Mouse (Mus musculus) layer of hippocampus, adult 11-12 months (tissue): ENCODE data around the gene Gm9918.
A peak's percentile ranks its signal among the peaks of the same experiment; 100 is the strongest.

Source experiments
- DNase-seq: peaks from one replicate; pipeline ENCODE4 v3.0.0; 2022; ENCODE audit warnings: low spot score

Gm9918 gene

DNA sequence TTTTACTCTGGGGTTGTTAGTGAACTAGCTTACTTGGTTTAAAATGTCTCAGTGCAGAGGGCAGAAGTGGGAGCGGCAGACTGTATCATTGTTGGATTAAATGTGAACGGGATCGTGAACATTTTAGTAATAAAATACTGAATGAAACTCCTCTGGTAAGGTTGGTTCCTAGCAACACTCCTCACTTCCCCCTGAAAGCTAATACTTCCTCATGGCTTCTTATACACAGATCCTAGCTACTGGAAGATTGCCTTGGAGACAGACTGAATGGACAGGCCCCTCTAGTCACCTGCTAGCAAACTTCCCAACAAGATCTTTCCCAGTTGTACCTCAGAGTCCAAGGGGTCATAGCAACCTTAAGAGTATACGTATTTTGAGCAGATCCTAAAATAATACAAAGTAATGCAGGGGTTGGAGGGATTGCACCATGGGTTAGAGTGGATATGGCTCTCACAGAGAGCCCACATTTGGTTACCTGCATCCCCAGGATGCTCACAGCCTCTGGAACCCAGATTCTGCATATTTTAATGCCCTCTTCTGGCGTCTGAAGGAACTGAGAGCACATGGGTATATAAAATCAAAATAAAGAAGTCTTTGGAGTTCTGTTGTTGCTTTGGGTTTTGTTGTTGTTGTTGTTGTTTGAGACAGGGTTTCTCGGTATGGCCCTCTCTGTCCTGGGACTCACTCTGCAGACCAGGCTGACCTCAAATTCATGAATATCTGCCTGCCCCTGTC, 3.8 kb downstream of the Gm9918 start:
- DNase-seq: no peak

DNA sequence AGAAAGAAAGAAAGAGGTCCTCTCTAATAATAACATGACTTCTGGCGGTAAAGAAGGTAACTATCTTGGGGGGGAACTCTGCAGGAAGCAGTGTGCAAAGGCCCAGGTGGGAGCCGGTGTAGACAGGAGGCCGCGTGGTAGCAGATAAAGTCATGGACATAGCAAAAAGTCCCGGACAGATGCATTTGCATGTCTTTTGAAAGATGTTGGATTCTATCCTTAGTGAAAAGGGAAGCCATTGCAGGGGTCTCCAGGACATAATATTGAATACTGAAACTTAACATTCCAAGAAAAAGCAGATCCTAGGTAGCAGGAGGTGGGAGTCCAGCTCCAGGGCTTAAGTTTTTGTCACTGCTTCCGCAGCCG, 8.3 kb downstream of the Gm9918 start:
- no peak for DNase-seq

DNA sequence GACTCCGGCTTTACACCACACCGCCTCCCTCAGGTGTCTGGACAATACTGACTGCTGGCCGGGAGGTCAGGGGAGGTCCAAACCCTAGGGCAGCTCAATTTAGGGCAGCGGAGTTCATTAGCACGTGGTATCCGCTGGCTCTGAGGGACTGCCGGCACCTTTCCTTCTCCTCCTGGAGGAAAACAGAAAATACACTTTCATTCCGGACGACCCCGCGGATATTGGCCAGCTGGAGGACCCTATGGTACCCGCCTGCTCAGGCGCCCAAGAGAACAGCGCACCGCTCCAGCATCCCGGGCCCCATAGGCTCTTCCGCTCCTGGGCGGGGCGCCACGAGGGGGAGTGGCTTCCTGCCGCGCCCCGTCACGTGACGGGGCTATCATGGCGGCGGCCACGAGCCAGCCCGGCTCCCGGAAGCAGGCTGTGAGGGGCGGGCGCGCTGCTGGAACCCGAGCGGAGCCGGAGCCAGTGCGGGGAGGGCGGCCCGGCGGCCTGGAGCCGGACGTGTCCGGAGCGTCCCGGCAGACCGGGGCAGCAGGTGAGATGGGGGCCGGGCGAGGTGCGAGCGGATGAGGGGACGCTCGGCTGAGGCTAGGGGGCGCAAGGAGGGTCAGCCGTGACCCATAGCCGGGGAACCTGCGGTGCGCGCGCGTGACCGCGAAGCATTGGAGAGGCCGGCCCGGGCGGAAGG, 8.9 kb downstream of the Gm9918 start, which contains the start of gene Mfsd5:
TSS of gene Mfsd5 (plus strand) at position 363 of the 691 bp plus-strand sequence.
- DNase-seq: peak; percentile 84

DNA sequence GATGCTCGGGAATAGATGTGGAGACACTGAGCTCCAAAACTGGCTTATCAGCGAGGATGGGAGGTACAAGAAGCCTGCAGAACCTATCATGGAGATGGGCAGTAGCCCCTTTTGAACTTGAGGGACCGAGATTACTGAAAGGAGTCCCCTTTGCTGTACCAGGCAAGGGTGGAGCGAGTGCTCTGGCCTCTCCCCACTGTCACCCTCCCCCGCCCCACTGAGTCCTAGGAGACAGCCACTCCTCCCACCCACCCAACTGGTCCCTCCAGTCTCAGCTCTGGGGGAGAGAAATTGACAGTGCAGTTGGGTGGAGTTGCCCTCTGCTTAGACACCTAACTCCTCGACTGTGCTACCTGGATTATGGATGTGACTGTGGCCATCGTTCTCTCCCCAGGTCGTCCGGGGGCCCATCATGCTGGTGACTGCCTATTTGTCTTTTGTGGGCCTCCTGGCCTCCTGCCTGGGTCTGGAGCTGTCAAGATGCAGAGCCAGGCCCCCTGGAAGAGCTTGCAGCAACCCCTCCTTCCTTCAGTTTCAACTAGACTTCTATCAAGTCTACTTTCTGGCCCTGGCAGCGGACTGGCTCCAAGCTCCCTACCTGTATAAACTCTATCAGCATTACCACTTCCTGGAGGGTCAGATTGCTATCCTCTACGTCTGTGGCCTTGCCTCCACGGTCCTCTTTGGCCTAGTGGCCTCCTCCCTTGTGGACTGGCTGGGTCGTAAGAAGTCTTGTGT, 9.6 kb downstream of the Gm9918 start:
- no peak for DNase-seq

- DNase-seq: no peak
Observed at GRCm38 (mm10) chr15:102280623-102281022, 10.3 kb downstream of the Gm9918 start.

DNA sequence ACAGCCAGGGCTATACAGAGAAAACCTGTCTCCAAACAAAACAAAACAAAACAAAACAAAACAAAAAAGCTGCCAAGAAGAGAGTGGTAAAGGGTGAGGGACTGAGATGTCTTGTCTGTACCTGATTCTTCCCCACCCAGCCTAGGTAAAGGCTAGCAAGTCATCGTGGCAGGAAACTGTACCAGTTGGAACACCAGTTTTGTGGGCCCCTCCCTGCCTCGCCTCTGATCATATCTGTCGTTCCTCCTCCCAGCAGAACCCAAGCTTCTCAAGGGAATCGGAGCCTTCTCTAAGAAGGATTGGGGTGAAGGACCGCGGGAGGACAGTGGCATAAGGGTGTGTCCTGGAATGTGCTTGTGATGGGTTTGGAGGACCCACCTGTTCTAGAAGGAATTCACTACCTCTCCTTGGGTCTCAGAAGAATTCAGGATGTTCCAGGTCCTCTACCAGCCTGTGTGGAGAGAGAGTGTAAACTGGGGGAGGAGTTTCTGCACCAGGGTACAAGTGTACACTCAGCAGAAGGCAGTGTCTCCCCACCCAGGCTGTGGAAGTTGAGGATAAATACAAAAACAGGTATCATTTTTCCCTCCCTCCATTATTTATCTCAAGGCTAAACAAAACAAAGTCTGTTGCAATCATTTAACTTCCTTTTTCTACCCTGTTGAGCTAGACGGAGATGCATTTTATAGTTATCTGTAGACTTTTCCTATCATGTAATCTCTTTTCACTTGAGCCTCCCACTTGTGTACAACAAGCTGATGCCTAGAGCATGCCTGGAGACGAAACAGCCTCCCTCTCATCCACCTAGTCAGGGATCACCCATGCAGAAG, 12.3 kb downstream of the Gm9918 start:
- DNase-seq: no peak

DNA sequence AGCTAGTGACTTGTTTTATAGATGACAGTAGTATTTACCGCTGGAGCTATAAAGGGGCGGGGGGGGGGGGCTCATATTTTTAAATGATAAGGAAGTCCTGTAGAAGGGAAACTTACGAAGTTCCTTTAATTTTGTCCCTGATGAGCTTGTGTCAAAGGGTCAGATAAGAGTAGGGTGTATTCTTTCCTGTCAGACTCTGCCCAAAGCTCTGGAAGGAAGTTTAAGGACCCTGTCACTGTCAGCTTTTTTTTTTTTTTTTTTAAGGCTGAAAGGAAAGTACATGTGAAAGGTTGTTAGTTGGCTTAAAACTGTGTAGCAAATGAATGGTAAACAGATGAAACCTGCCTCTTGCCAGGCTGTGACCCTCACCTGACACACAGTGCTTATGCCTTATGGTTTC, 13.3 kb downstream of the Gm9918 start:
- DNase-seq: no peak

DNA sequence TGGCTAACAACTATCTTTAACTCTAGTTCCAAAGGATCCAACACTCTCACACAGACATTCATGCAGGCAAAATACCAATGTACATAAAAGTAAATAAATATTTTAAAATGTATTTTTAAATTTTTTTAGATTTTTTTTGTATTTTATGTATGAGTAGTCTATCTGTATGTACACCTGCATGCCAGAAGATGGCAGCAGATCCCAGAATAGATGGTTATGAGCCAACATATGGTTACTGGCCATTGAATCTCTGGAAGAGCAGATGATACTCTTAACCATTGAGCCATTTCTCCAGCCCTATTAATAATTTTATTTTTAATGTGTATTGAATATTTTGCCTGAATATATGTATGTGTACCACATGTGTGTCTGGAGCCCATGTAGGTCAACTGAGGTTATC, 17.0 kb downstream of the Gm9918 start:
- DNase-seq: no peak

- DNase-seq: peak; percentile 94
Observed at GRCm38 (mm10) chr15:102295633-102296367, 25.4 kb downstream of the Gm9918 start, which contains the start of gene Espl1. Gene Espl1, plus strand, starts transcription at chr15:102296266.

DNA sequence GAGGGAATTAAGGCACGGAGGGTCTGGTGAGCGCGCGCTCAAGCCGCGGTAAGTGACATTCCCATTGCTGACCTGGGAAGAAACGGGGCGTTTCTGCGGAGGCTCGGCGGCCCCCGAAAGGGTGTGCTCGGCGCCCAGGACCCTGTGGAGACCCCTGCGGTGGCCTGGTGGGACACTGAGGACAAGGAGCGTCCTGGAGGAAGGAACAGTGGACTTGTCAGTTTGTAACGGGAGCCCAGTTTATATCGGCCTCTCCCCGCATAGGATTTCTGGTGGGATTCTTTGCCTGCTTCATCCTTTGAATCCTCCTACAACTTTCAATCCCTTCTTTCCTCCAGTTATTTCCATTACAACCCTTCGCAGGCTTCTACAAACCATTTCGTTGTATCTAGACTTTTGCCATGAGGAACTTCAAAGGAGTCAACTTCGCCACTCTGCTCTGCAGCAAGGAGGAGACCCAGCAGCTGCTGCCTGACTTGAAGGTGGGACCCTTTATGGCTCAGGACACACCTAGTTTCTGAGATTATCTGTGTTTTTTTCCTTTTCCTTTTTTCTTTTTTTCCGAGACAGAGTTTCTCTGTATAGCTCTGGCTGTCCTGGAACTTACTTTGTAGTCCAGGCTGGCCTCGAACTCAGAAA, 26.1 kb downstream of the Gm9918 start:
- no peak for DNase-seq

DNA sequence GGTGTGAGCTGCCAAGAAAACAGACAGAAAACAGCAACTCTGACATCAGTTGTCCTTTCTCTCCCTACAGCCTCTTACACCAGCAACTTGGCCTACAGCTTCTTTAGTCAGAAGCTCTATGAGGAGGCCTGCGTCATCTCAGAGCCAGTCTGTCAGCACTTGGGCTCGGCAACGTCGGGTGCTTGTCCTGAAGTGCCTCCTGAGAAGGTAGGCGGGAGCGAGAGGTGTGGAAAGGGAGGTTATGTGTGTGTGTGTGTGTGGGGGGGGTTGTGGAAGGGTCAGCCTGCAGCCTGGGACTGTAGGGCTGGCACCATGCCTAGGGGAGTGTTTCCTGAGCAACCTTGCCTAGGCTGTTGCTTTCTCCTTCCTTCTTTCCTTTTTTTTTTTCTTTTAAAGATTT, 32.2 kb downstream of the Gm9918 start:
- no peak for DNase-seq

- DNase-seq: no peak
Observed at GRCm38 (mm10) chr15:102308717-102309116, 38.4 kb downstream of the Gm9918 start.

- no peak for DNase-seq
Observed at GRCm38 (mm10) chr15:102310074-102310845, 39.9 kb downstream of the Gm9918 start.

GRCm38 (mm10) chr15:102311489-102311888, 41.1 kb downstream of the Gm9918 start:
- DNase-seq: no peak

DNA sequence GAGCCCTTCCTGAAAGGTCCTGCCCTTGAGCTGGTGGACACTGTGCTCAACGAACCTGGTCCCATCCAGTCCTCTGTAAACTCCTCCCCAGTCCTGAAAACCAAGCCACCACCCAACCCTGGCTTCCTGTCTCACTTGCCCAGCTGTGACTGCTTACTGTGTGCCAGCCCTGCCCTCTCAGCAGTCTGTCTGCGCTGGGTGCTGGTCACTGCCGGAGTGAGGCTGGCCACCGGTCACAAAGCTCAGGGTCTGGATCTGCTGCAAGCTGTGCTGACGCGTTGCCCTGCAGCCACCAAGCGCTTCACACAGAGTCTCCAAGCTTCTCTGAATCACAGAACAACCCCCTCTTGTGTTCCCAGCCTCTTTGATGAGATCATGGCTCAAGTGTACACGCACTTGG, 44.9 kb downstream of the Gm9918 start:
- DNase-seq: peak; percentile 33

- DNase-seq: peak; percentile 79
Observed at GRCm38 (mm10) chr15:102316263-102316662, 45.9 kb downstream of the Gm9918 start.
